Mouse (Mus musculus): ENCODE results near the gene Col6a4. TPM values are rescaled to one million over a fixed set of nuclear protein-coding genes. Genes with fewer than 3 reads are reported as not detected.
A peak's percentile ranks its signal among the peaks of the same experiment; 100 is the strongest.

The Col6a4 gene
- 0.20 TPM in 1 of 2 replicates, not detected in the other for polyA plus RNA-seq (2016; fragmentation: Nextera tagmentation; extraction: Ambion mirVana)

- no peak within 1 kb of the TSS for H3K4me3 ChIP-seq
- no peaks in the 10 kb centered on the region for H3K9me3 ChIP-seq
- 71% methylated on average over 7 of the region's 7 CpGs for WGBS
- no peak within 1 kb of the TSS for H3K27ac ChIP-seq
- H3K4me1 ChIP-seq = peaks cover 4% of the 10 kb centered on the region
- no peaks in the 10 kb centered on the region for H3K27me3 ChIP-seq (ENCODE audit: poor library complexity, severe bottlenecking)
- no peak for DNase-seq (ENCODE audit: extremely low spot score, low spot score)
- H3K36me3 ChIP-seq (replicated peaks) = no peaks in the 10 kb centered on the region
Observed at GRCm38 (mm10) chr9:106096683-106097082, at the start of gene Col6a4. Col6a4 (minus strand) TSS chr9:106096783.

DNA sequence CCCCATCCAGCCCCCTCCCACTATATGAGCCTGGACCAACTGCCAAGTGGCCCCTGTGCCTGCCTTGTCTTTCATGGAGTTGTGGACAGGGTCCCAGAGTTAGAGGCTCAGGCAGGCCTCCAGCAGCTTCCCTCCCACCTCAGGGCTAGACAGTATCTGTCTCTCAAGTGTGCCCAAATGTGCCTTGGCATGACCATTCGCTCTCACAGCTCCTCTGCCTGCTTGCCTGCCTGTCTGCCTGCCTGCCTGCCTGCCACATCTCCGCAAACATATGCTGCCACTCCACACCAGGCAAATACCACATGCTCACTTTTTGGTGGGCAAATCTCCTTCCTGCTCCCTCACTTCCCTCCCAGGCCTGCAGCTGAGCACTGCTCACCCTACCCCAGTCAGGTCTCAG is 49.0 kb upstream of the Col6a4 start:
- WGBS = 95% methylated on average over 2 of the region's 2 CpGs
- H3K9me3 ChIP-seq = no peaks in the 10 kb centered on the region
- H3K4me3 ChIP-seq = no peak overlapping the region
- H3K36me3 ChIP-seq (replicated peaks) = peaks cover 7% of the 10 kb centered on the region
- peaks cover 55% of the 10 kb centered on the region for H3K27me3 ChIP-seq (ENCODE audit: poor library complexity, severe bottlenecking)
- H3K27ac ChIP-seq = peak overlapping the region; percentile 20; the same call in 1 of the 2 replicates
- no peak for DNase-seq (ENCODE audit: extremely low spot score, low spot score)
- peaks cover 62% of the 10 kb centered on the region for H3K4me1 ChIP-seq

DNA sequence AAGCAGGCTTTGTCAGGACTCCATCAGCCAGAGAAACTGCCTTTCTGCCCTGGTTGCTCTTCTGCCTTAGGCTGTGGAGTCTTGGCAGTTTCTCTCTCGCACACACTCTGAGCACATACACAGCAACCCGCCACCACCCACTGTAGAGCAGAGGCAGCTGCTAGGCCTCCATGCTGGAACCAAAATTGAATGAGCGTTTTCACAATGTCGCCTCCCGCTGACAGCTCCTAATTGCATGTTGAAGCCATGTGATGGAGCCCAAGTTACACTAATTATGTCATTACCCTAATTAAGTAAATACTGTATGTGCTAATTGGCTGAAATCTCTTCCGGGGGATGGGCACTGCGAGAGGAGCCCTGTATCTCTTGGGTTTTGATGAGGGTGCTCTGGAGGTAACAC is 47.6 kb upstream of the Col6a4 start:
- DNase-seq (ENCODE audit: extremely low spot score, low spot score) = no peak
- Histone ChIP-seq H3K4me1 (peaks cover 62% of the 10 kb centered on the region), H3K36me3 (replicated peaks) (no peaks in the 10 kb centered on the region), H3K4me3 (no peak overlapping the region), H3K9me3 (no peaks in the 10 kb centered on the region), H3K27ac (peak overlapping the region; percentile 30; the same call in 1 of the 2 replicates), H3K27me3 (ENCODE audit: poor library complexity, severe bottlenecking) (peaks cover 41% of the 10 kb centered on the region)
- 81% methylated on average over 7 of the region's 7 CpGs for WGBS

GRCm38 (mm10) chr9:106141955-106142354 is 45.4 kb upstream of the Col6a4 start:
- DNase-seq (ENCODE audit: extremely low spot score, low spot score) = no peak
- H3K27me3 ChIP-seq (ENCODE audit: poor library complexity, severe bottlenecking) = peaks cover 24% of the 10 kb centered on the region
- H3K4me1 ChIP-seq = peaks cover 58% of the 10 kb centered on the region
- H3K9me3 ChIP-seq = no peaks in the 10 kb centered on the region
- no peaks in the 10 kb centered on the region for H3K36me3 ChIP-seq (replicated peaks)
- peak overlapping the region; percentile 58 for H3K27ac ChIP-seq
- no peak overlapping the region for H3K4me3 ChIP-seq
- 90% methylated on average over 12 of the region's 12 CpGs for WGBS

- no peak overlapping the region for H3K4me3 ChIP-seq
- H3K4me1 ChIP-seq = peaks cover 55% of the 10 kb centered on the region
- H3K36me3 ChIP-seq (replicated peaks) = no peaks in the 10 kb centered on the region
- peaks cover 13% of the 10 kb centered on the region; the same call in 1 of the 2 replicates for H3K27me3 ChIP-seq (ENCODE audit: poor library complexity, severe bottlenecking)
- H3K27ac ChIP-seq = peak overlapping the region; percentile 5
- DNase-seq (ENCODE audit: extremely low spot score, low spot score) = no peak
- H3K9me3 ChIP-seq = no peaks in the 10 kb centered on the region
- 45% methylated on average over 10 of the region's 10 CpGs for WGBS
Observed at GRCm38 (mm10) chr9:106139763-106140162, 43.2 kb upstream of the Col6a4 start.

GRCm38 (mm10) chr9:106137671-106138216 is 41.2 kb upstream of the Col6a4 start:
- 37% methylated on average over 10 of the region's 10 CpGs for WGBS
- no peaks in the 10 kb centered on the region for H3K36me3 ChIP-seq (replicated peaks)
- H3K27ac ChIP-seq = no peak overlapping the region
- peaks cover 13% of the 10 kb centered on the region; the same call in 1 of the 2 replicates for H3K27me3 ChIP-seq (ENCODE audit: poor library complexity, severe bottlenecking)
- peaks cover 45% of the 10 kb centered on the region for H3K4me1 ChIP-seq
- no peak overlapping the region for H3K4me3 ChIP-seq
- DNase-seq (ENCODE audit: extremely low spot score, low spot score) = no peak
- H3K9me3 ChIP-seq = no peaks in the 10 kb centered on the region

DNA sequence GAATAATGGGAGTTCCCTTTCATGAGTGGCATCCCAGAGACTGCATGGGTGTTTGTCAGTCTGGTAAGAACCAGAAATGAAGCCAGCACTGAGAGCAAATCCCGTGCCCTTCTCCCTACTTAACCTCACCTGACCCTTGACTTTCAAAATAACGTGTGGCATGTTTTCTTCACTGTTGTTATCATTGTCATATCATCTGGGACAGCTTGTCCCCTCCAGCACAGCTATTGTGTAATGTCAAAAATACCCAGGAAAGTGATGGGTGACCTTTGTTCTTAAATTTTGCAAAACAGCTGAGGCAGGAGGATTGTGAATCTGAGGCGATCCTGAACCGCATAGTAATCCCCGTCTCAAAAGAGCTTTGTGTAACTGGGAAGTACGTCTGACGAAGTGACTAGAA is 33.7 kb upstream of the Col6a4 start:
- 85% methylated on average over 7 of the region's 7 CpGs for WGBS
- no peaks in the 10 kb centered on the region for H3K27me3 ChIP-seq (ENCODE audit: poor library complexity, severe bottlenecking)
- DNase-seq (ENCODE audit: extremely low spot score, low spot score) = no peak
- peaks cover 36% of the 10 kb centered on the region for H3K4me1 ChIP-seq
- no peaks in the 10 kb centered on the region for H3K36me3 ChIP-seq (replicated peaks)
- no peak overlapping the region for H3K4me3 ChIP-seq
- 0 out of 2 replicates have a peak overlapping the region, but pooled peaks have one; percentile 48 for H3K27ac ChIP-seq
- H3K9me3 ChIP-seq = no peaks in the 10 kb centered on the region

DNA sequence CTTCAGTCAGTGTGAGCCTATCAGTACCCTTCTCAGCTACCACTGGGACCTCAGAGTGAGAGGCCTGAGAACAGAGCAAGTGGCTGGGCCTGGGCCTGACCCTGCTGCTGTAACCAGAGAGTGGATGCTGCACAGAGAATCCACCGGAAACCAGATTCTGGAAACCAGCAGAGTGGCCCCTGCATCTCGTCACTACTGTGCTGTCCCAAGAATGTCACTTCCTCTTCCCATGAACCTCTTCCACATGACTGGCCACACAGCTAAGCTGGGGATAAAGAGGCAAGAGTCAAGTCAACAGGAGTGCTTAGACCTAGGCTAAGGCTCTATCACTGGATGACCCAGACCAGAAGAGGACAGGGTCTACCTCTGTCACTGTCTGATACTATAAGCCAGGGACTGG is 32.5 kb upstream of the Col6a4 start:
- WGBS = 80% methylated on average over 2 of the region's 2 CpGs
- H3K36me3 ChIP-seq (replicated peaks) = no peaks in the 10 kb centered on the region

DNA sequence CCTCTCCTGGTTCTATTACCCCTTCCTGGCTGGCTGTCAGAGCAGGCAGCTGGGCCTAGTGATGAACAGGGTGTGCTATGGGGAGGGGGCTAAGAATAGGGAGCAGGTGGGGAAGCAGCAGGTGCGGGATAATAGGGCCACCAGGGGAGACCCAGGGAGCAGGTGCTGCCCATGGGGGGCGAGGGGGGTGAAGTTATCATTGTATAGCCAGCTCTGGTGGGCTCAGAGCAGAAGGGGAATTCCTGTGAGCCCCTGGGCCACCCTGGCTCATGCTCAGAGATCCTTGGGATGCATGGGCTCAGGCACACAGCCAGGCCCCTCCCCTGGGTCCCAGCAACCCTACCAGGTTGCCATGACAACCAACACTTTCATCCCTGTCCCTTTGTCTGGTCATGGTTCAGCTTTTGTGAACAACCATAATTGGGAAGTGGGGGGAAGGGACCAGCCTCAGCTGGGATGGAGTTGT is 30.2 kb upstream of the Col6a4 start:
- WGBS = 10% methylated on average over 2 of the region's 2 CpGs
- Histone ChIP-seq H3K36me3 (replicated peaks) (no peaks in the 10 kb centered on the region), H3K4me3 (peak overlapping the region; percentile 33), H3K9me3 (no peaks in the 10 kb centered on the region), H3K4me1 (peaks cover 47% of the 10 kb centered on the region), H3K27me3 (ENCODE audit: poor library complexity, severe bottlenecking) (no peaks in the 10 kb centered on the region), H3K27ac (peak overlapping the region; percentile 94)
- peak; percentile 91 for DNase-seq (ENCODE audit: extremely low spot score, low spot score)

More for the DNA sequence above, 32.5 kb upstream of the Col6a4 start:
- Histone ChIP-seq H3K4me1 (peaks cover 36% of the 10 kb centered on the region), H3K9me3 (no peaks in the 10 kb centered on the region), H3K27ac (peak overlapping the region; percentile 94), H3K4me3 (no peak overlapping the region), H3K27me3 (ENCODE audit: poor library complexity, severe bottlenecking) (no peaks in the 10 kb centered on the region)
- DNase-seq (ENCODE audit: extremely low spot score, low spot score) = no peak

DNA sequence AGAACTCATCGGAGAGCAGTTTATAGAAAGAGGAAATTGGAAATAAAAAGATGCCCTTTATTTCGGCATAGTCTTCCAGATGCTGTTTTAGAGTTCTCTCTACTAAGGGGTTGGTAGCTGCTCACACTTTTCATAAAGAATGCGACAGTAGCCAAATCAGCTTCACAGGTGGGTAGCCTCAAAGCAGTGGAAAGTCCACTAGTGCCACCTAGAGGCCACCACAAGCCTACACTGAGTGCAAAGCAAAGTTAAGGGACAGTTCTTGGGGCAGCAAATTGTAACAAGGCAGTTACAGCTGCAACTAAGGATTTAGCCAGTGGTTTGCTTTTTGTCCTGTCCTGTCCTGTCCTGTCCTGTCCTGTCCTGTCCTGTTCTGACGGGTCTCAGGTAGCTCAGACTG is 27.0 kb upstream of the Col6a4 start:
- Histone ChIP-seq H3K27ac (peak overlapping the region; percentile 48), H3K36me3 (replicated peaks) (no peaks in the 10 kb centered on the region), H3K27me3 (ENCODE audit: poor library complexity, severe bottlenecking) (no peaks in the 10 kb centered on the region), H3K9me3 (no peaks in the 10 kb centered on the region), H3K4me3 (no peak overlapping the region), H3K4me1 (peaks cover 56% of the 10 kb centered on the region)
- peak; percentile 56 for DNase-seq (ENCODE audit: extremely low spot score, low spot score)
- WGBS = 47% methylated on average over 4 of the region's 4 CpGs

GRCm38 (mm10) chr9:106119075-106119474 is 22.5 kb upstream of the Col6a4 start:
- no peaks in the 10 kb centered on the region for H3K9me3 ChIP-seq
- no peak overlapping the region for H3K4me3 ChIP-seq
- 79% methylated on average over 9 of the region's 9 CpGs for WGBS
- H3K4me1 ChIP-seq = peaks cover 45% of the 10 kb centered on the region
- no peak for DNase-seq (ENCODE audit: extremely low spot score, low spot score)
- H3K27ac ChIP-seq = peak overlapping the region; percentile 53; the same call in 1 of the 2 replicates
- H3K27me3 ChIP-seq (ENCODE audit: poor library complexity, severe bottlenecking) = no peaks in the 10 kb centered on the region
- no peaks in the 10 kb centered on the region for H3K36me3 ChIP-seq (replicated peaks)

DNA sequence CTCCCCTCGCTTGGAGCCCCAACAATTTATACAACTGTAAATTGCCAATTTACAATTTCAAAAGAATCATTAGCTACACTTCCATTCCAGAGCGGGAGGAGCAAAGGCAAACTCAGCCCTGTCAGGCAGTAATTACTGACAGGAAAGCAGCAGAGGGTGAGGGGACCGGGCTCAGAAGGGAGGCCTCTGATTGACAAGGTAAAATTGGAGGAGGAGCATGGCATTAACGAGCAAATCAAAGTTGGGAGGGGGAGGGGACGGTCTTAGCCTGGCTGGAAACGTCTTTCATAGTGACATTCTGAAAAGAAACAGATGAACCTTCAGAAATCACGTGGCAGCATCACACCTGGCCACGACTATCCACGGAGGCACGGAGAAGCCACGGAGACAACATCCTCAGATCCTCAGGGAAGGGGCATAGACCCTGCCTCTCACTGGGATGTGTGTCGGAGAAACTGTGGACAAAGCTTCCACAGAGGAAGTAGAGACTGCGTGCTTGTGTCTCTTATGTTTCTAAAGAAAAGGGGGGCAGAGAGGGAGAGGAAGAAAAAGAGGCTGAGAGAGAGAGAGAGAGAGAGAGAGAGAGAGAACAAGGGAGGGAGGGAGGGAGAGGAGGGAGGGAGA is 19.3 kb upstream of the Col6a4 start:
- peaks cover 35% of the 10 kb centered on the region for H3K4me1 ChIP-seq
- H3K36me3 ChIP-seq (replicated peaks) = no peaks in the 10 kb centered on the region
- H3K9me3 ChIP-seq = no peaks in the 10 kb centered on the region
- 36% methylated on average over 13 of the region's 13 CpGs for WGBS
- H3K27ac ChIP-seq = peak overlapping the region; percentile 83
- H3K27me3 ChIP-seq (ENCODE audit: poor library complexity, severe bottlenecking) = no peaks in the 10 kb centered on the region
- DNase-seq (ENCODE audit: extremely low spot score, low spot score) = peak; percentile 32
- H3K4me3 ChIP-seq = peak overlapping the region; percentile 25; the same call in 1 of the 2 replicates

- DNase-seq (ENCODE audit: extremely low spot score, low spot score) = peak; percentile 83
- Histone ChIP-seq H3K9me3 (peaks cover 3% of the 10 kb centered on the region; the same call in 1 of the 2 replicates), H3K36me3 (replicated peaks) (no peaks in the 10 kb centered on the region), H3K27me3 (ENCODE audit: poor library complexity, severe bottlenecking) (no peaks in the 10 kb centered on the region), H3K27ac (0 out of 2 replicates have a peak overlapping the region, but pooled peaks have one; percentile 25), H3K4me1 (peaks cover 27% of the 10 kb centered on the region), H3K4me3 (no peak overlapping the region)
- WGBS = 34% methylated on average over 10 of the region's 10 CpGs
Observed at GRCm38 (mm10) chr9:106112770-106113423, 16.3 kb upstream of the Col6a4 start.

Measured in forebrain, embryonic 10.5 days (tissue).